In the genomic region with DNA sequence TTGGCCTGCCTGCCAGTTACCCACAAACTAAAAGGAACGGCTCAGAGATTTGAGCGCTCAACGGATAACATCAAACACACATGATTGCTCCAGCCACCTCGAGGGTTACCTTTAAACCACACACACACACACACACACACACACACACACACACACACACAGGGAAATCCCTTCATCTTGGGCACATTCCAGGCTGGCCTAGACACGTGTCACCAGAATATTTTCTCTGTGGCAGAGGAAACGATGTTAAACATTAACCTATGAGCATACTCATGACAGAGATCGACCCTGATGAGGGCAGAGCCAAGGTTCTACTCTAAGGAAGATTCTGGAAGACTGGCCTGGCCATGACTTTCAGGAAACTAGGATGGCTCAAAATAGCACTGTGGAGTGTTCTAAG, we compare ENCODE assay signal across 16 mouse cellular contexts. TPM values are rescaled to one million over a fixed set of nuclear protein-coding genes. Genes with fewer than 3 reads are reported as not detected.
DNase-seq lines count a peak whose midpoint lies in the region; ATAC-seq lines count a peak whose summit lies in the region.
"Had no signal": no experiment of that assay in that cellular context is flagged by ENCODE, and none has a peak within 500 bp of the region (broad histone marks: within the 10 kb centered on the region; RNA-seq: fewer than 3 reads in every experiment).

No protein-coding gene starts in this region.

- no peaks in the 10 kb centered on the region for H3K27me3 ChIP-seq in intestine, embryonic 15.5 days (replicated peaks)
- H3K27me3 ChIP-seq: liver, embryonic 13.5 days; midbrain, embryonic 13.5 days; neural tube, embryonic 12.5 days had no signal

- 57% methylated on average over 7 of the region's 7 CpGs for WGBS in intestine, embryonic 15.5 days

- no peaks in the 10 kb centered on the region for H3K36me3 ChIP-seq in intestine, embryonic 15.5 days
- H3K36me3 ChIP-seq: liver, embryonic 13.5 days; midbrain, embryonic 13.5 days; neural tube, embryonic 12.5 days had no signal

- H3K4me1 ChIP-seq in intestine, embryonic 15.5 days (replicated peaks), result peaks cover 36% of the 10 kb centered on the region
- H3K4me1 ChIP-seq: neural tube, embryonic 12.5 days had no signal

- peak; percentile 90 for ATAC-seq in intestine, embryonic 15.5 days

- H3K9me3 ChIP-seq in intestine, embryonic 15.5 days, result no peaks in the 10 kb centered on the region
- H3K9me3 ChIP-seq: liver, embryonic 13.5 days; midbrain, embryonic 13.5 days; neural tube, embryonic 12.5 days had no signal

- peak; percentile 72 for DNase-seq in kidney, adult 18-20 months
- DNase-seq in kidney, postnatal 36 days, result peak; percentile 78 to 82
- peak; percentile 23 for DNase-seq in lung, postnatal 25 days (ENCODE audit: low spot score)
- DNase-seq in adrenal gland, postnatal 10 days, result no peak
- no peak for DNase-seq in layer of hippocampus, adult 18-20 months (ENCODE audit: low spot score in 2 of 2)
- no peak for DNase-seq in left cerebral cortex, adult 9 months (ENCODE audit: low spot score in 2 of 2)
- DNase-seq: cerebellum, adult 2 months; heart, postnatal 10 days; liver, embryonic 13.5 days; spleen, adult 18-20 months; thymus, adult 2 months had no signal

- no peak overlapping the region for H3K9ac ChIP-seq in intestine, embryonic 15.5 days
- H3K9ac ChIP-seq: liver, embryonic 13.5 days; midbrain, embryonic 13.5 days; neural tube, embryonic 12.5 days had no signal

- no peak overlapping the region for H3K4me3 ChIP-seq in intestine, embryonic 15.5 days (replicated peaks)
- H3K4me3 ChIP-seq: left cerebral cortex, adult 2 months; liver, embryonic 13.5 days; midbrain, embryonic 13.5 days; neural tube, embryonic 12.5 days had no signal

- H3K27ac ChIP-seq in intestine, embryonic 15.5 days, result 0 out of 2 replicates have a peak overlapping the region, but pooled peaks have one; percentile 72
- H3K27ac ChIP-seq: left cerebral cortex, adult 2 months; liver, embryonic 13.5 days; midbrain, embryonic 13.5 days; neural tube, embryonic 12.5 days had no signal

- H3K4me2 ChIP-seq in intestine, embryonic 15.5 days (replicated peaks), result no peak overlapping the region
- H3K4me2 ChIP-seq: liver, embryonic 13.5 days; midbrain, embryonic 13.5 days; neural tube, embryonic 12.5 days had no signal

RNA-seq across cellular contexts. Expression of a gene that starts 29.2 kb away (rescaled TPM):
- polyA plus RNA-seq in intestine, embryonic 15.5 days (2015; fragmentation: Nextera tagmentation; extraction: Ambion mirVana), result 8.5 and 9.4 TPM in 2 replicates
- total RNA-seq in adrenal gland, postnatal 10 days (2021), result 1 to 10 TPM; 2.2 to 3.0 TPM
- 10 to 100 TPM; 20.8 to 24.3 TPM for total RNA-seq in layer of hippocampus, adult 18-20 months (2021)
- total RNA-seq: granulocyte monocyte progenitor cell, adult 5-6 weeks had no signal

Comparison
In these comparisons a context has a peak if more than half of its experiments do, and no peak if none do; other contexts are left out.
1. DNase-seq: peak in kidney, adult 18-20 months (single experiment), kidney, postnatal 36 days (2 of 2) and lung, postnatal 25 days (single experiment); none in adrenal gland, postnatal 10 days (single experiment), layer of hippocampus, adult 18-20 months (0 of 2) and left cerebral cortex, adult 9 months (0 of 2).
2. RNA of a gene that starts 29.2 kb away (total RNA-seq): 20.8 to 24.3 TPM in layer of hippocampus, adult 18-20 months; 2.2 to 3.0 TPM in adrenal gland, postnatal 10 days; every median in the first group is over 4 times any median in the second.